Mouse (Mus musculus): ENCODE measurements around the gene AW209491. TPM values are rescaled to one million over a fixed set of nuclear protein-coding genes. Genes with fewer than 3 reads are reported as not detected.
A peak's percentile ranks its signal among the peaks of the same experiment; 100 is the strongest.

The AW209491 gene
- total and polyA plus RNA-seq, 3 experiments = 15.9 to 17.4 TPM; not detected in 1

GRCm38 (mm10) chr13:14612926-14613529 lies 16.9 kb upstream of the AW209491 start, which contains the start of the genes Mrpl32 and Psma2 (continued):
- TF ChIP-seq SIN3A (IDR thresholded peaks at IDR 0.05; ENCODE audit: low read length) = peak; percentile 93
- TF ChIP-seq NELFE (IDR thresholded peaks at IDR 0.05; ENCODE audit: low read depth, low read length) = peak; percentile 97
- peak; percentile 83 for TF ChIP-seq TCF12 (IDR thresholded peaks at IDR 0.05; ENCODE audit: low read depth, low read length)
- peak; percentile 96 for TF ChIP-seq TBP (IDR thresholded peaks at IDR 0.05; ENCODE audit: low read depth, low read length)
- TF ChIP-seq ZKSCAN1 (IDR thresholded peaks at IDR 0.05; ENCODE audit: low read depth, low read length) = peak; percentile 75; the same call in 1 of the 2 replicates
- TF ChIP-seq BHLHE40 (IDR thresholded peaks at IDR 0.05; ENCODE audit: borderline replicate concordance, low read depth, low read length) = no peak

GRCm38 (mm10) chr13:14613553-14613952 lies 16.4 kb upstream of the AW209491 start:
- Histone ChIP-seq H3K4me3 (ENCODE audit: control insufficient read depth in 1 of 2, insufficient read depth in 1 of 2, low read depth in 2 of 2, low read length in 2 of 2) (peak overlapping the region; percentile 61 to 81), H3K36me3 (ENCODE audit: control insufficient read depth in 1 of 2, insufficient read depth in 2 of 2, low read length in 2 of 2) (peaks cover 9 to 24% of the 10 kb centered on the region in 2 experiments), H3K27ac (ENCODE audit: control insufficient read depth, low read depth, low read length) (peak overlapping the region; percentile 55), H3K27me3 (ENCODE audit: control insufficient read depth in 1 of 2, insufficient read depth in 2 of 2, low read length in 2 of 2) (no peaks in the 10 kb centered on the region), H3K9ac (ENCODE audit: control insufficient read depth, low read depth, low read length, poor library complexity, severe bottlenecking) (peak overlapping the region; percentile 76), H3K9me3 (replicated peaks; ENCODE audit: insufficient read depth, low read length) (no peaks in the 10 kb centered on the region), H3K79me2 (ENCODE audit: control insufficient read depth, insufficient read depth, low read length, poor library complexity) (peaks cover 35% of the 10 kb centered on the region), H3K4me1 (ENCODE audit: control insufficient read depth in 1 of 2, insufficient read depth in 2 of 2, low read length in 2 of 2) (peaks cover 0 to 3% of the 10 kb centered on the region in 2 experiments; a peak in 3 of 4 replicates)
- no peak for DNase-seq (ENCODE audit: low read depth, low spot score)
- TF ChIP-seq ELF1 (IDR thresholded peaks at IDR 0.05; ENCODE audit: low read depth, low read length) (no peak), GABPA (IDR thresholded peaks at IDR 0.05; ENCODE audit: low read depth, low read length) (no peak), MXI1 (IDR thresholded peaks at IDR 0.05; ENCODE audit: low read depth, low read length) (peak; percentile 2; the same call in 1 of the 2 replicates), MAX (IDR thresholded peaks at IDR 0.05; ENCODE audit: low read length) (no peak), ZNF384 (IDR thresholded peaks at IDR 0.05; ENCODE audit: low read depth, low read length) (no peak), ZMIZ1 (IDR thresholded peaks at IDR 0.05; ENCODE audit: low read depth, low read length) (0 out of 2 replicates have a peak, but pooled peaks have one; percentile 16), CHD2 (IDR thresholded peaks at IDR 0.05; ENCODE audit: low read length) (no peak)

- Histone ChIP-seq H3K27ac (ENCODE audit: control insufficient read depth, low read depth, low read length) (no peak overlapping the region), H3K27me3 (ENCODE audit: control insufficient read depth in 1 of 2, insufficient read depth in 2 of 2, low read length in 2 of 2) (no peaks in the 10 kb centered on the region), H3K79me2 (ENCODE audit: control insufficient read depth, insufficient read depth, low read length, poor library complexity) (peaks cover 16% of the 10 kb centered on the region), H3K9ac (ENCODE audit: control insufficient read depth, low read depth, low read length, poor library complexity, severe bottlenecking) (no peak overlapping the region), H3K36me3 (ENCODE audit: control insufficient read depth in 1 of 2, insufficient read depth in 2 of 2, low read length in 2 of 2) (peaks cover 13 to 37% of the 10 kb centered on the region in 2 experiments), H3K4me3 (ENCODE audit: control insufficient read depth in 1 of 2, insufficient read depth in 1 of 2, low read depth in 2 of 2, low read length in 2 of 2) (no peak overlapping the region), H3K9me3 (replicated peaks; ENCODE audit: insufficient read depth, low read length) (no peaks in the 10 kb centered on the region), H3K4me1 (ENCODE audit: control insufficient read depth in 1 of 2, insufficient read depth in 2 of 2, low read length in 2 of 2) (no peaks in the 10 kb centered on the region; a peak in 2 of 4 replicates)
- DNase-seq (ENCODE audit: low read depth, low spot score) = peak; percentile 75
- TF ChIP-seq CTCF (IDR thresholded peaks at IDR 0.05 in 2 of 3, conservative IDR thresholded peaks at IDR 0.05 in 1 of 3; ENCODE audit: control insufficient read depth in 1 of 3, insufficient read depth in 1 of 3, low read depth in 2 of 3, low read length in 3 of 3, poor library complexity in 1 of 3, severe bottlenecking in 1 of 3) (peak; percentile 63 to 94 (median 75)), RAD21 (IDR thresholded peaks at IDR 0.05; ENCODE audit: low read depth, low read length) (peak; percentile 60), SMC3 (IDR thresholded peaks at IDR 0.05; ENCODE audit: low read depth, low read length) (peak; percentile 45), HCFC1 (IDR thresholded peaks at IDR 0.05; ENCODE audit: low read depth, low read length) (no peak), JUND (IDR thresholded peaks at IDR 0.05; ENCODE audit: low read depth, low read length) (no peak)
Measured at GRCm38 (mm10) chr13:14618724-14619123, 11.2 kb upstream of the AW209491 start.

All from MEL (cell line).